Mouse (Mus musculus): ENCODE data around the gene Adss. TPM values are rescaled to one million over a fixed set of nuclear protein-coding genes. Genes with fewer than 3 reads are reported as not detected.
A peak's percentile ranks its signal among the peaks of the same experiment; 100 is the strongest.
"Not testable (repeated sequence)": the region's sequence is repeated elsewhere in the genome, so short reads cannot be mapped to it uniquely, and the experiment has no call there.

Adss gene
- 10 to 100 TPM; 63.4 to 79.1 TPM for total RNA-seq (2021)
- long read RNA-seq, experiment 1, transcript Adss-201 (13 exons, 2,771 nt) = major isoform, 120 of 133 reads
- long read RNA-seq, experiment 1, partial matches to known transcripts = 5 of 133 reads
- long read RNA-seq, experiment 1, other reads (novel, unspliced or antisense) = 8 of 133 reads
- long read RNA-seq, experiment 2, transcript Adss-201 (13 exons, 2,771 nt) = major isoform, 31 of 33 reads
- long read RNA-seq, experiment 2, partial matches to known transcripts = 1 of 33 reads
- long read RNA-seq, experiment 2, other reads (novel, unspliced or antisense) = 1 of 33 reads

DNA sequence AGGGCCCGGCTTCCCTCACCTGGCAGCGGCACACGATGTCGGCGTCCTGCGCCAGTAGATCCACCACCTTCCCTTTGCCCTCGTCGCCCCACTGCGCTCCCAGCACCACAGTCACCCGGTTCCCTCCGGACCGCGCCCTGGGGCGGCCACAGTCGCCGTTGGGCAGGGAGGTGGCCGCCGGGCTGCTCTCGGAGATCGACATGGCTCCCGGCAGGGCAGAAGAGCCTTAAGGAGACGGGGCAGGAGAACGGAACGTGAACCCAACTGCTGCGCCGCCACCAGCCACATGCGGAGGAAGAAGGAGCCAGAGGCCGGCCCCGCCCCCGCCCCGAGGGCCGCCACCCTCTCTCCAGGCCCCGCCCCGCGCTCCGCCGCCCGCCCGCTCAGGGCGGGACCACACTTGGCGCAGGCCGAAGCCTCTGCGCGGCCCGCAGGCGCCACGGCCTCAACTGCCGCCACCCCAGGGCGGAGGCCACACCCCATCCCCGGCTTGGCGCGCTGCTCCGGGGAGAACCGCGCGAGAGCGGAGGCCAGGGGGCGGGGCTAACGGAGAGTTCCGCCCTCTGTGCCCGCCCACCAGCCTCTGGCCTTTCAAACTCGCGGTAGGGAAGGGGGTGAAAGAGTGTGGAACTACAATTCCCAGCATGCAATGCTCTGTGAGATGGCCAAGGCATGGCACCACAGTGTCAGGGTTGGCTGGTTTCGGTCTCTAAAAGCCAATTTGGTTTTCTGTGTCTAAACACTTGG is at the start of gene Adss:
Gene Adss, minus strand, starts transcription at position 319 of the 747 bp plus-strand sequence.
- peak; percentile 99 to 100 for DNase-seq

DNA sequence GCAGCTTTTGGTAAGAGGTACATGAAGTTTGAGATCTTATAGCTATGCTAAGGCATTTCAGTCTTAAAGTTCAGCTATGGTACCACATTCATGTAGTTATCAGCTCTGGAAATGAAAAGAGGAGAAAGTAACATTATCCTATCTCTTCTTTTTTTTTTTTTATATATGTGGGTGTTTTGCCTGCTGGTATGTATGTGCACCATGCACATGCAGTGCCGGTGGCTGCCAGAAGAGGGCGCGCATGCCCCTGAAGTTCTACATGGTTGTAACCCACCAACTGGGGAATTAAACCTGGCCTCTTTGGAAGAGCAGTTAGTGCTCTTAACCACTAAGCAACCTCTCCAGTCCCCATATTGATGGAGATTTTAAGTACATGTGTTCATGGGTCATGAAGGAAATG is 49.5 kb upstream of the Adss start:
- peak in 1 of 2 experiments; percentile 12 for DNase-seq

DNA sequence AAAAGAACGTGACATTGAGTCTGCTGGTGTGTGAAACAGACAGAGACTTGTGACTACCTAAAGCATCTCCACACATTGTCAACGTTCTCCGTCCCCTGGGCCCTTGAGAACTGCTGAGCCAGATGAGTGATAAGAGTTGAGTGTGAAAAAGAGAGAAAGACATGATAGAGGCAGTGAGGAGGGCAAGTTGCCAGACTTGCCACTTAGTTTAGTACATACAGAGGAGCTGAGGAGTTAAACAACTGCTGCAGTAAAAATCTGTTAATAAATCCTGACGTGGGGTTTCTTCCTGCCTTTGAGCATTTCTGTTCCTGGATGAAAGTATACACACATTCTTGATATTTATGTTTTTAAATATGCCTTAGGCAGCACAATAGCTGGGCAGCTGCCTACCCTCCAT is 31.5 kb upstream of the Adss start:
- not testable (repeated sequence) for DNase-seq

DNA sequence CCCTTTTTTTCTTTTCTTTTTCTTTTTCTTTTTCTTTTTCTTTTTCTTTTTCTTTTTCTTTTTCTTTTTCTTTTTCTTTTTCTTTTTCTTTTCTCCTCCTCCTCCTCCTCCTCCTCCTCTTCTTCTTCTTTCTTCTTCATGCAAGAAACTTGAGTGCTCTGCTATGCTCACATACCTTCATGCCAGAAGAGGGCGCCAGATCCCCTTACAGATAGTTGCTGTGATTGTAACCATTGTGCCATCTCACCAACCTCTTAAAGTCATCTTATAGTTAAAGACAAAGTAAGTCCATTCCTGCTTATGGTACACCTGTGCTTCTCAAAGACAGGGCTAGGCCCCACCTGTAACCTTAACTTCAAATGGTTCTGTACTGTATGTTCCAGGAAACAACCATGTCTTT is 10.5 kb upstream of the Adss start:
- DNase-seq = peak; percentile 38 to 44

DNA sequence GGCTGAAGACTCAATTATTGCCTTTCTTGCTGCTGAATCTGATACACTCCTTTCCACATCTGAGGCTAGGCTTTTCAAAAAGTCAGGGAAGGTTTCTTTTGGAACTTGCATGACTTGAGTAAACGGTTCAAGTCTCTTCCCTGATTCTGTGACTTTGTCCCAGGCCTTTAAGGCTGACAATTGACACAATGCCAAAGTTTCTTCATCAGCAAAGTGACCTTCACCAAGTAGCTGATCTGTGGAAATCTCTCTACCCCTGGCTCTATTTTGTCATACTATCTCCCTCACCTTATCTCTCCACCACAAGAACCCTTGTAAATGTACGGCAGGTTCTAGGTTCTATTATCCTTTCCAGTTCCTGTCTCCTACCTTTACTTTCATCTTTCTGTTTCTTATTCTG is 7.2 kb upstream of the Adss start:
- DNase-seq = no peak

DNA sequence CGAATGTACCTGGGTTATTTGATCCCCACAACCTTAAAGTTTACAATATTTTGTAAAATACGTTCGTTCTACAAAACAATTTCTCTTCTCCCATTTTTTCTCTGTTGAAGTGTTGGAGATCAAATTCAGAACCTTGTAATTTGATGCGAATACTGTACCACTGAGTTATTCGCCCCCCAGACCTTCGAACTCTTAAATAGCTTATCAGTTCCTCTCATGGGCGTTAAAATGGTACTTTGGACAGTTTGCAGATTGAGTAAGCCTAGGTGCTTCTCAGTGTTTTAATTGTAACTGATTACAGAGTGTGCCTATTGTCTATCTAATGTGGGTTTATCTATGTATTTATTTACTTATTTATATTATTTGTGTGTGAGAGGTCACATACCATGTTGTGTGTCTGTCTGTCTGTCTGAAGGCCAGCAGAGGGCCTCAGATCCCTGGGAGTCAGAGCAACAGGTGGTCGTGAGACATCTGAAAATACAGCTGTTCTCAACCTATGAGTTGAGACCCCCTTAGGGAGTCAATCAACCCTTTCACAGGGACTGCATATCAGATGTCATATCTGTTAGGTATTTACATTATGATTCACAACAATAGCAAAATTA is 942 bp upstream of the Adss start:
- DNase-seq = no peak

DNA sequence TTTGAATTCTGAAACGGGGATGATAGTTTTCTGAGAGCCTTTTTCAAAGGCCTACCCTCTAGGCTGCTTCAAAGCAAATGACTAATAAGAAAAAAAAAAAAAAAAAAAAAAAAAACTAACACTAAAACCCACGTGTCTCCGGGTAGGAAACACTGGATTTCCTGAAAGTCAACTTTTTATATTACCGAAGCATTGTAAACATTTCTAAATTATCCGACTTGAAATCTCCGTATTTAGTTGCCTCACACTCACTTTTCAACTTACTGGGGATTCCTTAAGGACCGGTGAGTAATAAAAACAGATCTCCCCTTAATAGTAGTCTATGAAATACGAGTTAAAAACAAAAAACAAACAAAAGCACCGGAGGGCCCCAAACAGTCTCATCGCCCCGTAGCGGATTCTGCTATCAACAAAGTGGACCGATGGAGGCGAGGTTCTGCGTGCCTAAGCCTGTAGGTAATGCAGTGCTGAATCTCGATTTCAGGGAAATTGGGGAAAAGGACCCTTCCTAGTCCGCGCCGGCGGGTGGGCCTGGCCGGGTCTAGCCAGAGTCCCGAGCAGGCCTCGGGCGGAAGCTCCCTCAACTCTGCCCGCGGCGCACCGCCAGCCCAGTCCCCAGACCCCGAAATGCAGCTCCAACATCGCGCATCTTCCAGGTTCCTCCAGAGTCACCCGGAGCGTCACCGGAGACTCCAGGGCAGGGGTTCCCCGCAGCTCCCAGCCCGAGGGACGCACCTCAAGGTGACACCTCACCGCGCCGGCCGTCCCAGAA is 704 bp downstream of the Adss start:
- DNase-seq = peak in 1 of 2 experiments; percentile 58

DNA sequence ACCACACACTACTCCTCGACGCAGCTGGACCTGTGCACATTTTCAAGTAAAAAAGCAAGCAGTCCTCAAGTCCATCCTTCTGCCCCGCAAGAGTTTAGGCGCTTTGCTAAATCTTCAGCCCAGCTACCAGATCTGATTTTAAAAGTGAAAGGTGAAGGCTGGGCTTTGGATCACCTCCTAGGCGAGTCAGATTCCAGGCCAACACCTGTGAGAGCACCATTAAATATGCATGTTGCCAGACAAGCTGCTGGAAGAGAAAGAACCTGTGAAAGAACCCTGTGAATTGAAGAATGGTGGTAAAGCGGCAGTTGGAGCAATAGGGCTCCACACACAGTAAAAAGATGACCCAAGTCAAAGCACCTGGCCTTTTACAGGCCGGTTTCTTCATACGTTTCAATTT is 1.4 kb downstream of the Adss start:
- DNase-seq = no peak

DNA sequence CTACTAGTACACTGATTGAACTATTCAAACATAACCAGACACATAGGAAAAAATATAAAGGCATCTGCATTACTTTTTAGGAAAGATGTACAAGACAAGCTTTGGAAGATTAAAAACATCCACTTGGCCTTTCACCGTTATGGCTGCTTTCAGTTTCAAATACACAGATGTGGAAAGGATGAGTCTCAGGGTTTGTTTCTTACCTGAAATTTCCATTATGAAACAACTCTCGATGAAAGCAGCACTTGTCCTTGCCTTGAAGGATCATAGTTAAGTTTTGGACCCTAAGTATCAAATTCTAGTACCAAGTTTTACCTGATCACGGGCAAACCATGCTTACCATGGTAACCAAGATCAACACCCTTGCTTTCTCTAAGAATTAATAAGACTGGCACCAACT is 3.5 kb downstream of the Adss start:
- DNase-seq = no peak

DNA sequence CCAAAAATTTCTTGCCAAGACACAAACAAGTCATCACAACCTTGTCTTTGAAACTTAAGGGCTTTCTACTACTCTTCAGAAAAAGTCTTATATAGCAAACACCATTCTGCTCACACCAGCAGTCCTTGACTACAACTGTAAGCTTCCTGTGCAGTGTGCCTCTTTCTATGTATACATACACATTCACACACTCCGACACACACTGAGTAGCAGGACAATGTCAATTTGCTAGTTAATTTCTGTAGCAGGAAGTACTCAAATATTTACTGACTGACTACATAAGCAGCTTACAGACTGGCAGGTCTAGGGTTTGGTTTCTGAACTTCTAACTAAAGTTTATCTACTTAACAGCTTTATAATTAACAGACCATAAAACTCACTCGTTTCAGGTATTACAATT is 18.9 kb downstream of the Adss start:
- no peak for DNase-seq

DNA sequence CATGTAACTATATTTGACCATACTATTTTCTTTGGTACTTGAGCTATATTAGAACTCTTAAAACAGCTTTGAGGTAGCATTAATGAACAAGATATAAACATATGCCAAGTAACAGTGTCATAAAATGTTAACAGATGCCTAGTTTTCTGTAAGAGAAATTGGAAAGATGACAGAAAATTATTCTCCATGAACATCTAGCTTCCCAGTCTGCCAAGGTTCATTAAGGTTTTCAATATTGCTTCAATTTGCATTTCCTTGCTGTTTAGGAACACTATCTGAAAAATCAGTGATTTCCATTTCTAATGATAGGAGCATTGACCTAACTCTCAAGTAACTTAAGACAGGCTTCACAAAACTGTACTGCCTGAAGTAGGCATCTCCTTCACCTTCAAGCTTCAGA is 27.4 kb downstream of the Adss start:
- no peak for DNase-seq

DNA sequence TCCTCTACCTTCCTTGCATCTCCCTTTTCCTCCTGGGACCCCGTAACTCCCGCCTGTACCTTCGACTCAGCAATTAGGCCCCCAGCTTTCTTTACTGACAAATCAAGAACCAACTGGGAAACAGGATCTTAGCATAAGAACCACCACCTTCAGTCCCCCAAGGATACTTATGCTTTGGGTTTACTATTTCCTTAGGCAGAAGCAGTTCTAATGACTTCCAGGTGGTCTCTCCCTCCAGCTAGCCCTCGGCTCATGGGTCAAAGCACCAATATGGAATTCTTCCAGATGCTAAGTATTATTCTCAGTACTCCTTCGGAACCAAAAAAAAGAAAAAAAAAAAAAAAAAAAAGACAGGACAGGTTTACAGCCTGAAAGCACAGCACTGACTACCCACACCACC is 39.1 kb downstream of the Adss start:
- DNase-seq = no peak

DNA sequence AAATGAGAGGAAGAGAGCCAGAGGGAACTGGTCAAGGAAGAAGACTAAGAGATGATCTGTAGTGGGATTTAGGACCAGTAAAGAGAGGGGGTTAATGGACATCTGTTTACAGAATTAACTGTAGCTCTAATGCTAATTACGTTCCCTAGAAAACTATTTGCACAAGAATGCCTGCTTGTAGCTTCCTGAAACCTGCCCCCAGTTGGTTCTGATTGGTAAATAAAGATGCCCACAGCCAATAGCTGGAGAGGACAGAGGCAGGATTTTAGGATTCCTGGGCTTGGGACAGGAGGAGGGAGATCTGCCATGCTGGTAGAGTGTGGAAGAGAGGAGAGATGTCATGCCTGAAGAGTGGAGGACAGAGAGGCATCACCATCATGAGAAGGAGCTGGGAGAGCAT is 42.8 kb downstream of the Adss start:
- DNase-seq = no peak

DNA sequence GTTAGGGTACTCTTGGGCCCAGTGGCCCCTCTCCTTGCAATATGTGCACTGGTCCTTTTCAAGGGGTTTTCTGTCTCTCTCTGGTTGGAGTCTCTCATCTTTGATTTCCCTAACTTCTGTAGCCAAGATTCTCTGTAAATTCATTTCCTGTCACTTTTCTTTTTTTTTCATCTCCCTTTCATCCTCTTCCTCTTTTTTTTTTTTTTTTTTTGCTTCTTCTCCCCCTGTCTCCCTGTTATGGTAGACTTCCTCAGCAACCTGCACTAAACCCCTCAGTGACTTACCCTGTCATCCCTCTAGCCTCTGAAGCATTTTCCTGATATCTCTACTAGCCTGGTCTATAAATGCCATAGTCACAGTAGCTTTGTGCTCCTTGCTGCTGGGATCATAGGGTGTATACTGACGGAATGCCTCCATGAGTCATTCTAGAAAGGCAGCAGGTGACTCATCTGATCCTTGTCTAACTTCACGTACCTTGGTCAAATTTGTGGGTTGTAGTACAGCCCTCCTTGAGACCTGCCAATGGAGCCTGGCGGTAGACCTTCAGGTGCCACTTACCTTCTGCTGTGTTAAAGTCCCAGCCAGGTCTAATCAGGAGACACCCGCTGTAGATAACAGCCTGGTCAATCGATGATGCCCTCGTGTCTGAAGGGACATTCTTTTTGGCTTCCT is 48.3 kb downstream of the Adss start:
- DNase-seq = no peak

DNA sequence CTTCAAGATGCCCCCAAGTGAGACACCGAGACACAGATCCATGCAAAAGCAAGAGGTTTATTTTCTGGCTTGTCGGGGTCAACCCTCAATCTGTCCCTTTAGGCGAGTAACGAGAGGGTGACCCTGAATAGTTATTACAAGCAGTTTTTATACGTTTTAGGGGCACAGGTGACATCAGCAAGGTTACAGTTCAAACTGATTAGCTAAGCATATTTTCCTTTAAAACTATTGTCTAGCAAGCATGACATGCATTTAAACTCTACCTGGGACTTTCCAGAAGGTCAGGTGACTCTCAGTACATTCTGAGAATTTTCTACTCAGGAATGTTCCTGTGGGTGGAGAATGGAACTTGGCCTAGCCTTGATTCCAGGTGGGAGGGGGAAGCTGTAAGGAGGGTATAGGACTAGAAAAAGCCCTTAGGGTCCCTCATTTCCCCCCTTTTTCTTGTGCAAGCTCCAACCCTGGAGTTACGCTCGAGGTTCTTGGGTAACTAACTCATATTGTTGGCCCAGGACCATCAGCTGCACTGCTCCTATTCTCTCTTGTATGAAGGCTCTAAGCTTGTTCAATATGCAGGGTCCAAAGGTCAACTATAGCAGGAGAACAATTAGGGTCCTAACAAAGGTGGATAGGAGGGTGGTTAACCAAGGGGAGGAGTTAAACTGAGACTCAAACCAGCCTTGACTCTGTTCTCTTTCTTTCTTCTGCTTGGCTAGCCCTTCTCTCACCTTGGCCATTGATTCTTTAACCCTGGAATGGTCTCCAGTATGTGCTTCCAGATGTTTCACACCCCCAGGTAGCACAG is 51.6 kb downstream of the Adss start:
- no peak for DNase-seq

DNA sequence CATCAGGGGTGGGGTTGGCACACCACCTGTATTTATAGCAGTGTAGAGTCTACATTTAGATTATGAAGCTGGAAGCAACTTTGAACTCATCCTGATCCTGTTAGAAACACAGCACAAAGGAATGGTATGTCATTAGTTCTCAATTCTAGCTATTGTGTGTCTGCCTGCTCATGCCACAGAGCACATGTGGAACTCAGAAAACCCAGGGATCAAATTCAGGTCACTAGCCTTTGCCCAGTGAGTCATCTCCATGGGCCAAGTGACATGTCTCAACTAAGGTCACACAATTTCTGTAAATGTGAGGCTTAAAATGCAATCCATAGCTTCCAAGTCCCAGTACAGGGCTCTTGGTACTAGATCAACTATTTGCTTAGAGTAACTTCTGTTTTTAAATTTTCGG is 54.2 kb downstream of the Adss start:
- peak in 1 of 2 experiments; percentile 14 for DNase-seq

DNA sequence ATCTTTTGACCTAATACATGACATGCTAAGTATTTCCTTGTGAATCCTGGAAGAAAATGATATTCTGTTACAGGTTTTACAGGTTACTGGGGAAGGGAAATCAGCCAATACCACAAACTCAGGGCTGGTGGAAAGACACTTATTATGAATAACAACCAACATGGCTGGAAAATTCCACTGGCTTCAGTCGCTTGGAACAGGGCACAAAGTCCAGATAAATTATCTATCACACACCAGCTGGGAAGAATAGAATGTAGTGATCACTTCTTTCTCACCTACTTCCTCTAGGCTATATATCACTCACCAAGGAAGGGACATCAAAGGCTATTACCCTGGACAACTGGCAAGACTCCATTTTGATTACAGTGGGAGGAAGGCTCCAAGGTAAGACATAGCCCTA is 55.6 kb downstream of the Adss start:
- DNase-seq = no peak

DNA sequence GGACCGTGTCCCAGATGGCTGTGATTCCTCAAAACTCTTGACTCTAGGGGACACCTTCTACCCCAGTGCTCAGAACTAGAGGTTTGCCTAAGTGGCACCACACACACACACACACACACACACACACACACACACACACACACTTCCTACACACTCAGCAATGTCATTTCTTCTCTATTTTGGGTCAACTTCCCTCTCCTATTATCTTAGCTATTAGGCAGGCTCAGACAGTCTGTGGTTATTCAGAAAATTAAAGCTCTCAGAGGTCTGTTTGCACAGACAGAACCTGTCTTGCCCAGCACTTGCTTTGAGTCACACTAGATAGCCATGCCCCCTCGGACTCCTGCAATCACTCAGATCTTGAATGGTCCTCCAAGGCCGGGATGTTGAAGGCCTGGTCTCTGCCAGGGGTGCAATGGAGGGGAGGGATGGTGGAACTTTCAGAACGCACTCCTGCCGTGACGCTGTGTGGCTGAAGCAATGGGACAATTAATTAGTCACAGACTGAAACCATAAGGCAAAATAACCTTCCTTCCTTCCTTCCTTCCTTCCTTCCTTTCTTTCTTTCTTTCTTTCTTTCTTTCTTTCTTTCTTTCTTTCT is 58.7 kb downstream of the Adss start:
- DNase-seq = no peak

DNA sequence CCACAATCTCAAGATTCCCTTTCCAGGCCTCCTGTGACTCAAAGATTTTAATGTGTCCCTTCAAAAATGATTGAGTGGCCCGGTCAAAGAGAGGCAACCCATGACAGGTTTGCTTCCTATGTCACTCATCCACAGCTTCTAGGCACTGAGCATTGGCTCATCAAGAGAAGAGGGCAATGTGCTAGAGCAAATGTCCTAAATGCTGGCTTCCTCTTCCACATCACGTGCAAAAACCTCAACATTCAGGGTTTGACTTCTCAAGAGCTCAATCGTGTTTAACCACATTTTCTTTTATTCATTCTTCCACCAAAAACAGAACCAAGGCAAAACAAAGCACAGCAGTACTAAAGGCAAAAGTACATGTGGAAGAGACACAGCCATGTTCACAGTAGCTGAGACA is 64.3 kb downstream of the Adss start:
- no peak for DNase-seq
